Mouse (Mus musculus) erythroblast, embryonic 14.5 days (primary cell): ENCODE data around the gene Parva. TPM values are rescaled to one million over a fixed set of nuclear protein-coding genes. Genes with fewer than 3 reads are reported as not detected.

Experiments
- H3K27me3 ChIP-seq: 2 replicates; pipeline ENCODE4 v1.6.1; 2012; ENCODE audit warnings: inconsistent platforms; ENCODE audit not compliant: control insufficient read depth
- H3K36me3 ChIP-seq: 2 replicates; pipeline ENCODE4 v1.6.1; 2012; ENCODE audit warnings: mild to moderate bottlenecking, inconsistent platforms; ENCODE audit not compliant: control insufficient read depth
- H3K4me1 ChIP-seq: 2 replicates; pipeline ENCODE4 v1.6.1; 2012; ENCODE audit warnings: inconsistent platforms; ENCODE audit not compliant: control insufficient read depth
- H3K4me3 ChIP-seq: replicated peaks from 2 replicates; pipeline ENCODE3; 2012; ENCODE audit warnings: moderate library complexity, mild to moderate bottlenecking, inconsistent platforms
- H3K9me3 ChIP-seq: 2 replicates; pipeline ENCODE4 v1.6.1; 2012; ENCODE audit warnings: low read length, inconsistent platforms, mixed read lengths; ENCODE audit not compliant: control insufficient read depth
- GATA1 ChIP-seq: IDR thresholded peaks from 2 replicates; pipeline ENCODE4 v1.6.1; 2012; ENCODE audit warnings: low read length, inconsistent platforms, mixed read lengths
- TAL1 ChIP-seq: IDR thresholded peaks from 3 replicates; pipeline ENCODE4 v1.6.1; 2012; ENCODE audit warnings: low read length, inconsistent platforms, mixed read lengths
- polyA plus RNA-seq: library from polyadenylated mRNA; stranded (reverse); fragments of >175 nt; gene quantifications from 2 replicates; pipeline ENCODE4 v1.2.3, GENCODE M21; 2012

Parva gene
- polyA plus RNA-seq, 1 experiment, result 0.03 TPM

DNA sequence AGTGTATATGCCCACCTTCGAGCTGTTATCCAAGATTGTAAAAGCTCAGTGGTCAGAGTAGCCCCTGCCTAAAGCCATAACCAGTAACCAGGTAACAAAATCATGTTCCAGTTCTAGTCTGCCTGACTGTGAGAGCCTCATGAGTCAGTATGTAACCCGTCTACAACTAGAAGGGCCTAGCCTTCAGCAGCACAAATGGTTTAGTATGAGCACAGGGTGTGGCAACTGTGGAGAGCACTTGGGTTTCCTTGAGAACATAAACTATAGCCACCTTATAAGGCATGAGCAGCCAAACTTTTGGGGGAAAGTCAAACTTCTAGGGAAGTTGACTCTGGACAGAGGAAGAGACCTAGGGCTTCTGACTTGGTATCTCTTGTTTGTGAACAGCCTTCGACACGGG is 139.7 kb downstream of the Parva start:
- Histone ChIP-seq H3K4me1 (no peaks in the 10 kb centered on the region), H3K9me3 (no peaks in the 10 kb centered on the region), H3K27me3 (no peaks in the 10 kb centered on the region), H3K36me3 (no peaks in the 10 kb centered on the region), H3K4me3 (no peak overlapping the region)
- TF ChIP-seq GATA1 (no peak), TAL1 (no peak)

DNA sequence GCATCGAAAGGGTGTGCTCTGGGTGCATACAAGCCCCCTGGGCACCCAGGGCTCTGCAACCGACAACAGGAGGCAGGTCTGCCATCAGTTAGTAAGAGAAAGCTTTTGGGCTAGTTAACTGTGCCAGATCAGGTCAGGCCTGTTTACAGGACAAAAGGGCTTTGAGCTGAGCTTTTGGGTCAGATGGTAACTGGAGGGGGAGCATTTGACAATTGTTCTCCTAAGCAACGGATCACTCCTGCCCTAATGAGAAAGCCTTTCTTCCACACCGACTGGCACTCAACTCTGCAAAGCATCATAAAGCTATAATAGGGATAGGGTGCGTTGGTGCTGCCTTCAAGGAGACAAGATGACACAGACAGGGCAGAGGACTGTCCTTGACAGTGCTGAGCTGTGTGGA is 141.7 kb downstream of the Parva start:
- Histone ChIP-seq H3K4me1 (no peaks in the 10 kb centered on the region), H3K4me3 (no peak overlapping the region), H3K27me3 (no peaks in the 10 kb centered on the region), H3K9me3 (no peaks in the 10 kb centered on the region), H3K36me3 (no peaks in the 10 kb centered on the region)
- TF ChIP-seq TAL1 (no peak), GATA1 (no peak)

DNA sequence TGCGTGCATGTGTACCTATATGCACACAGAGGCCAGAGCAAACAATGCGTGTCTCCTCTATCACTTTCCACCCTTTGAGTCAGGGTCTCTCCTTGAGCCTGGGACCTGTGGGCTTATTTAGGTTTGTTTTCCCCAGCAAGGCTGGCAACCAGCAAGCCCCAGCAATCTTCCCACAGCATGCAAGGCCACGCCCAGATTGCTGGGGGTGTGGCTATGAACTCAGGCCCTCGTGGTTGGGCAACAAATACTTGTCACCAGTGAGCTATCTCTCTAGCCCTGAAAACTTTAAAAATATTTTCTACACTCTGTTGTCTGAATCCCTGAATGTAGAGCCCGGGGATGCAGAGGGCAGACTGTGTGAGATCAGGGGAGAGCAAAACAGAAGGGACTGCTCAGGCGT is 154.3 kb downstream of the Parva start:
- Histone ChIP-seq H3K36me3 (no peaks in the 10 kb centered on the region; the same call in 1 of the 2 replicates), H3K27me3 (no peaks in the 10 kb centered on the region), H3K4me3 (no peak overlapping the region), H3K4me1 (no peaks in the 10 kb centered on the region), H3K9me3 (0 out of 2 replicates have a peak, but pooled peaks cover 2% of the 10 kb centered on the region)
- TF ChIP-seq TAL1 (no peak), GATA1 (no peak)

DNA sequence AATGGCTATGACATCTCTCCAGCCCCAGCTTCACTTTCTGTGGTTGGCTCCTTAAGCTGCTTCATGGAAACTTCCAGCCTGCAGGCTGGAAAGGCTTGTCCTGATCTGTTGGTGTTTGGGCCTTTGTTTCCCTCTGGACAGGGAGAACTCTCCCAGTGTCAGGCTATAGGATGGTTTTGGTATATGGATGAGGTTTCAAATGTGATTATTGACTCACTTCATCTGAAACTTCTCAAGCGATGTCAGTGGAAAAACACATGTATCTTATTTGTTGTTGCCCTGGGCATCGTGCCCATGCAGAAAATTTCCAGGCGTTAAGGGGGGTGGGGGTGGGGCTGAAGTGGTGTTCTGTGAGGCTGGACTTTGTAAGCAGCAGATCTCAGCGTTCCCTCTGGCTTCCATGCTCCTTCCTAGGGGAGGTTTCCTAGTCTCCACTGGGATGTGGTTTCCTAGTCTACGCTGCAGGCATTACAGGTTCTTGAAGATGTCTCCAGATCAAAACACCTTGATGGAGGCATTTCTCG is 155.6 kb downstream of the Parva start:
- H3K9me3 ChIP-seq, result 0 out of 2 replicates have a peak, but pooled peaks cover 2% of the 10 kb centered on the region
- H3K4me3 ChIP-seq, result no peak overlapping the region
- TF ChIP-seq GATA1 (no peak), TAL1 (no peak)
- H3K36me3 ChIP-seq, result no peaks in the 10 kb centered on the region; the same call in 1 of the 2 replicates
- H3K27me3 ChIP-seq, result no peaks in the 10 kb centered on the region
- H3K4me1 ChIP-seq, result no peaks in the 10 kb centered on the region

DNA sequence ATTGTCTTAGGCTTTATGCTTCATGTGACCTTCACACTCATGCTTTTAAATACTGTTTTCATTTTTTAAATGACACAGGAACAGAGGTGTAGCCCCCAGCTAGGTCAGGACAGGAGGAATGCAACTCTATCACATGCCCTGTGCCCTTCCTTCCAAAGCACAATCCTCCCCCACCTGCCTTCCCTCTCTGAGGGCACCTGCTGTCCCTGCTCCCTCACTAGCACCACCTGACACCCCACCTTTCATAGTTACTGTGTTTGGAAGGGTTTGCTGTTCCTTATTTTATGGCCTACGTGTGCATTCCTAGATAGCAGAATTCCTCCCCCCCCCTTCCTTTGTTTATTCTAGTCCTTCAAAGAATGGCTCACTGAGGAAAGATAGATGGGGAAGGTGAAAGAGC is 160.1 kb downstream of the Parva start:
- H3K4me3 ChIP-seq, result no peak overlapping the region
- no peaks in the 10 kb centered on the region for H3K4me1 ChIP-seq
- no peak for TF ChIP-seq GATA1
- no peak for TF ChIP-seq TAL1
- H3K9me3 ChIP-seq, result 0 out of 2 replicates have a peak, but pooled peaks cover 2% of the 10 kb centered on the region
- H3K27me3 ChIP-seq, result no peaks in the 10 kb centered on the region
- no peaks in the 10 kb centered on the region; the same call in 1 of the 2 replicates for H3K36me3 ChIP-seq

DNA sequence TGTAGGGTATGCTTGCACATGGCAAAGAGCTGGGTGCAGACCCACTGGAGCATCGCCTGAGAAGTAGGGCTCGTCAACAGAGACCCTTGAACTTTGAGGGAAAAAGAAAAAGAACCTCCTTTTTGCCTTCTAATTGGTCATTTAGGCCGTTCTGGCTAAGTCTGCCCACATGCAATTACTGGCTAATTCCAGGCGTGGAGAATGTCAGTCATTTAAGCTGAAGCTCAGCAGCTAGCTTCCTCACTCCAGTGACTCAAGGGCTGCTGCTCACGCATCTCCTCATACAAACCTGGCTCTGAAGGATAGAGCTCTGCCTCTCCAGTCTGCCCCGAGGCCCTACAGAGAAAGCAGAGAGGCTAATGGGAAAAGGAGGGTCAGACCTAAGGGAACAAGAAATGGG is 162.2 kb downstream of the Parva start:
- TF ChIP-seq GATA1 (no peak), TAL1 (no peak)
- Histone ChIP-seq H3K4me1 (no peaks in the 10 kb centered on the region), H3K36me3 (no peaks in the 10 kb centered on the region), H3K4me3 (no peak overlapping the region), H3K27me3 (no peaks in the 10 kb centered on the region), H3K9me3 (0 out of 2 replicates have a peak, but pooled peaks cover 2% of the 10 kb centered on the region)

DNA sequence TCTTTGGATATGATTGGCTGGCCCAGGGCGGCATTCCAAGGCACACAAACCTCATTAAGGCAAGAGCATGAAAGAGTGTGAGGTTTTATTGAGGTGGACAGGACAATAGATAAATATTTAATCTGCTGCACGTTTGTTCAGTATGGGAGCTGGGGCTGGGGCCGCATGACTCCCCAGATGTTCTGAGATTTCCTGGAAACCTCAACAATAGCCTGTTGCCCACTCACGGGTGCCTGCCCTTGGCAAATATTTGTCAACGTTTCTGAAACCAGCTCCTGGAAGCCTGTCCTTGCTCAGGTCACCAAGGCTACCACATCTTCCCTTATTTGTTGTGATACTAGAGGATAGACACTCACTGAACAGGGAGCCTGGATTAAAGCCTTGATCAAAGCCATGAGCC is 166.3 kb downstream of the Parva start:
- Histone ChIP-seq H3K27me3 (no peaks in the 10 kb centered on the region), H3K36me3 (no peaks in the 10 kb centered on the region), H3K4me1 (no peaks in the 10 kb centered on the region), H3K9me3 (no peaks in the 10 kb centered on the region), H3K4me3 (no peak overlapping the region)
- TF ChIP-seq GATA1, result no peak
- TF ChIP-seq TAL1, result no peak

DNA sequence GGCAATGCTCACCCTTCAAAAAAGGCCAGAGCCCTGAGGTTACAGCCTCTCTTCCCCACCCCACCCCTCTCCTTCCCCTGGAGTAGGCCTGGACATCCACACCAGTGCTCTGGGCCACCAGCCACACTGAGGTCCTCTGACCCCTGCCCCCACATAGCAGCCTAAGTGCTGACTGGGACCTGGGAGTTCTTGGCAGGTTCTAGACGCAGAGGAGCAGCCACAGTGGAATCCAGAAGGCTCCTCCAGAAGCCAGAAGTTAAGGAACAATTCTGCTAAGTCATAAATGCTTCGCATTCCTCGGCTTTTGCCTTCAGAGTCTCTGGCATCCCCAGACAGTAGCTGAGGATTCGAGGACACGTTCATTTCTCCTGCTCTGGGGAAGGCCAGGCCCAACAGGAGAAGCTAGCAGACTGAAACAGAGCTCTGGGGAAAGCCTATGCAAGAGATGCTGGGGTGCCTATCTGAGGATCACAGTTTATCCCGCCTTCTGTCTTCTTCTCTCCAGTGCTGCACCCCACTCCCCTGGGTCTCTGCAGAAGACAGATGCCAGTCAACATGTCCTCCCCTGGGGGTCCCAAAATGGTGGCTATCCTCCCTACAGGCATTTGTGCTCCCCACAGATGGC is 168.0 kb downstream of the Parva start:
- no peak for TF ChIP-seq GATA1
- no peak for TF ChIP-seq TAL1
- Histone ChIP-seq H3K27me3 (no peaks in the 10 kb centered on the region), H3K4me1 (no peaks in the 10 kb centered on the region), H3K9me3 (no peaks in the 10 kb centered on the region), H3K36me3 (no peaks in the 10 kb centered on the region), H3K4me3 (no peak overlapping the region)

DNA sequence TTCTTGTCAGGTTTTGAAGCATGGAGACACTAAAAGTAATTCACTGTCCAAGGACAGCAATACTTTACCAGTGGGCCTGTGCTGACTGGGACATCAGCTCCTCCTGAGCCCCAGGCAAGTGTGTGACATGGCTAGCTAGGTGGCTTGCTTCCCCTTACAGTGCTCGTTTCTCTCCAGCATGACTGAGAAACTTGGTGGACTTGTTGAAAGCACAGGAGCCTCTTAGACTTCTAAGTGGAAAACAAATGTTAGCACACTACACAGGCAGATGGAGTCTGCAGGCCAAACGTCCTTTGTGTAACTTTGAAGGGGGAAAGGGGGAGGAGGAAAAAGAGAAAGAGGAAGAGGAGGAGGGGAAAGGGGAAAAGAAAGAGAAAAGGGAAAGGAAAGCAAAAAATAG is 172.3 kb downstream of the Parva start:
- no peaks in the 10 kb centered on the region for H3K4me1 ChIP-seq
- no peaks in the 10 kb centered on the region for H3K27me3 ChIP-seq
- TF ChIP-seq TAL1 (no peak), GATA1 (no peak)
- no peaks in the 10 kb centered on the region for H3K36me3 ChIP-seq
- H3K9me3 ChIP-seq, result no peaks in the 10 kb centered on the region
- no peak overlapping the region for H3K4me3 ChIP-seq

DNA sequence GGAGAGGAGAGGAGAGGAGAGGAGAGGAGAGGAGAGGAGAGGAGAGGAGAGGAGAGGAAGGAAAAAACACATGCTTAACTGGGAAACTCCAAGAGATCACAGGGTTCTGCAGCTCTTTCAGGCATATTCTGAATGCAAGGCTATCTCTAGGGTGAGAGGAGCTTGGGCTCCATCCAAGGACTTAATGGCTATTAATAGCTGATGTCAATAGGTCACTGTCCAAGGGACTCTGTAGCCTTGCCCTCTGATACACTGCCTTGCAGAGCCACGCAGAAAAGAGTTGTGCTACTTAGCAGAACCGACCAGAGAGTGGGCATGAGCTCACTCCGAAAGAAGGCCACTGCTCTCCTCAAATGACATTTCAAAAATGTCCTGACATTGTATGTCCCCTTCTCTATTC is 172.9 kb downstream of the Parva start:
- Histone ChIP-seq H3K9me3 (no peaks in the 10 kb centered on the region), H3K27me3 (no peaks in the 10 kb centered on the region), H3K4me3 (no peak overlapping the region), H3K36me3 (no peaks in the 10 kb centered on the region), H3K4me1 (no peaks in the 10 kb centered on the region)
- TF ChIP-seq TAL1, result no peak
